ENCODE assay signal across 8 mouse cellular contexts in genomic region chr17:84877864-84878224, GRCm38 (mm10).
DNase-seq lines count a peak whose midpoint lies in the region; ATAC-seq and TF ChIP-seq lines count a peak whose summit lies in the region.

No protein-coding gene starts in this region.

- no peaks in the 10 kb centered on the region for H3K27me3 ChIP-seq in ES-Bruce4 (ENCODE audit: control insufficient read depth, insufficient read depth, low read length, poor library complexity, severe bottlenecking)
- H3K27me3 ChIP-seq in forebrain, embryonic 10.5 days (ENCODE audit: poor library complexity, severe bottlenecking) = no peaks in the 10 kb centered on the region
- no peaks in the 10 kb centered on the region for H3K27me3 ChIP-seq in heart, embryonic 16.5 days (ENCODE audit: control insufficient read depth, insufficient read depth, low read length)
- H3K27me3 ChIP-seq in liver, postnatal 0 days (ENCODE audit: insufficient read depth, low read length) = no peaks in the 10 kb centered on the region
- no peaks in the 10 kb centered on the region for H3K27me3 ChIP-seq in neural tube, embryonic 14.5 days (ENCODE audit: control insufficient read depth, insufficient read depth, low read length)

- H3K9ac ChIP-seq in ES-Bruce4 (ENCODE audit: low read depth, poor library complexity, severe bottlenecking) = 0 out of 2 replicates have a peak overlapping the region, but pooled peaks have one; percentile 51
- peak overlapping the region; percentile 56; the same call in 1 of the 2 replicates for H3K9ac ChIP-seq in heart, embryonic 16.5 days (ENCODE audit: low read length)
- H3K9ac ChIP-seq in liver, postnatal 0 days (replicated peaks) = peak overlapping the region; percentile 9
- H3K9ac ChIP-seq in neural tube, embryonic 14.5 days (replicated peaks; ENCODE audit: low read depth, low read length) = no peak overlapping the region

- DNase-seq in c-Kit-positive CD71-negative TER-119-negative erythroid progenitor cells, embryonic 14.5 days (ENCODE audit: low read depth) = peak; percentile 66
- peak; percentile 70 for DNase-seq in forebrain, embryonic 10.5 days (ENCODE audit: extremely low spot score, low spot score)
- peak; percentile 75 to 76 for DNase-seq in kidney, postnatal 25 days
- DNase-seq in liver, postnatal 0 days = peak; percentile 86
- DNase-seq in testis, postnatal 14 days (ENCODE audit: low spot score) = peak; percentile 22

- peak; percentile 32; the same call in 1 of the 2 replicates for ATAC-seq in heart, embryonic 16.5 days (replicated peaks; ENCODE audit: extremely low read depth, insufficient read depth, low FRiP score)
- peak; percentile 32 for ATAC-seq in liver, postnatal 0 days
- peak; percentile 51 for ATAC-seq in neural tube, embryonic 14.5 days (ENCODE audit: low read depth)

- H3K4me2 ChIP-seq in heart, embryonic 16.5 days (ENCODE audit: low read depth, low read length) = peak overlapping the region; percentile 63
- peak overlapping the region; percentile 65 for H3K4me2 ChIP-seq in liver, postnatal 0 days (ENCODE audit: low read depth, low read length)
- H3K4me2 ChIP-seq in neural tube, embryonic 14.5 days (ENCODE audit: low read depth, low read length) = peak overlapping the region; percentile 21; the same call in 1 of the 2 replicates

- H3K4me1 ChIP-seq in ES-Bruce4 (ENCODE audit: control insufficient read depth, insufficient read depth, low read length) = peaks cover 4% of the 10 kb centered on the region
- H3K4me1 ChIP-seq in forebrain, embryonic 10.5 days = 0 out of 2 replicates have a peak, but pooled peaks cover 6% of the 10 kb centered on the region
- peaks cover 4% of the 10 kb centered on the region for H3K4me1 ChIP-seq in heart, embryonic 16.5 days (ENCODE audit: control insufficient read depth, insufficient read depth, low read length)
- H3K4me1 ChIP-seq in liver, postnatal 0 days (ENCODE audit: insufficient read depth) = peaks cover 20% of the 10 kb centered on the region
- no peaks in the 10 kb centered on the region for H3K4me1 ChIP-seq in neural tube, embryonic 14.5 days (ENCODE audit: control insufficient read depth, insufficient read depth, low read length)

- TF ChIP-seq EP300 in ES-Bruce4 (IDR thresholded peaks at IDR 0.05; ENCODE audit: insufficient read depth, low read depth, low read length) = no peak
- TF ChIP-seq EP300 in liver, postnatal 0 days (IDR thresholded peaks at IDR 0.05; ENCODE audit: low read depth) = 0 out of 2 replicates have a peak, but pooled peaks have one; percentile 65

- TF ChIP-seq CTCF in ES-Bruce4 (IDR thresholded peaks at IDR 0.05; ENCODE audit: low read depth, low read length) = peak; percentile 84
- peak; percentile 97 for TF ChIP-seq CTCF in liver, postnatal 0 days (IDR thresholded peaks at IDR 0.05; ENCODE audit: low read depth)

- peaks cover 11% of the 10 kb centered on the region for H3K9me3 ChIP-seq in ES-Bruce4 (replicated peaks; ENCODE audit: control insufficient read depth, insufficient read depth, low read length, poor library complexity, severe bottlenecking)
- no peaks in the 10 kb centered on the region for H3K9me3 ChIP-seq in forebrain, embryonic 10.5 days
- H3K9me3 ChIP-seq in heart, embryonic 16.5 days (replicated peaks; ENCODE audit: control insufficient read depth, low read length) = no peaks in the 10 kb centered on the region
- no peaks in the 10 kb centered on the region for H3K9me3 ChIP-seq in liver, postnatal 0 days (ENCODE audit: low read length)
- H3K9me3 ChIP-seq in neural tube, embryonic 14.5 days (ENCODE audit: control insufficient read depth, low read length) = no peaks in the 10 kb centered on the region

- no peak for TF ChIP-seq POLR2A in ES-Bruce4 (IDR thresholded peaks at IDR 0.05; ENCODE audit: insufficient read depth, low read length)

- H3K27ac ChIP-seq in ES-Bruce4 (ENCODE audit: insufficient read depth, low read length) = no peak overlapping the region
- H3K27ac ChIP-seq in forebrain, embryonic 10.5 days = peak overlapping the region; percentile 48; the same call in 1 of the 2 replicates
- no peak overlapping the region for H3K27ac ChIP-seq in heart, embryonic 16.5 days (ENCODE audit: low read length)
- peak overlapping the region; percentile 86 for H3K27ac ChIP-seq in liver, postnatal 0 days (ENCODE audit: low read depth)
- no peak overlapping the region for H3K27ac ChIP-seq in neural tube, embryonic 14.5 days (ENCODE audit: low read depth, low read length)

- 20% methylated on average over 10 of the region's 10 CpGs for WGBS in forebrain, embryonic 10.5 days
- 12% methylated on average over 10 of the region's 10 CpGs for WGBS in heart, embryonic 16.5 days
- WGBS in liver, postnatal 0 days (ENCODE audit: insufficient replicate concordance) = 10% methylated on average over 10 of the region's 10 CpGs
- 20% methylated on average over 10 of the region's 10 CpGs for WGBS in neural tube, embryonic 14.5 days

- H3K36me3 ChIP-seq in ES-Bruce4 (ENCODE audit: control insufficient read depth, insufficient read depth, low read length, poor library complexity, severe bottlenecking) = no peaks in the 10 kb centered on the region
- no peaks in the 10 kb centered on the region for H3K36me3 ChIP-seq in forebrain, embryonic 10.5 days (replicated peaks)
- no peaks in the 10 kb centered on the region for H3K36me3 ChIP-seq in heart, embryonic 16.5 days (ENCODE audit: control insufficient read depth, insufficient read depth)
- no peaks in the 10 kb centered on the region for H3K36me3 ChIP-seq in liver, postnatal 0 days (replicated peaks; ENCODE audit: insufficient read depth, low read length)
- no peaks in the 10 kb centered on the region for H3K36me3 ChIP-seq in neural tube, embryonic 14.5 days (ENCODE audit: control insufficient read depth, insufficient read depth, low read length)

- no peak overlapping the region for H3K4me3 ChIP-seq in ES-Bruce4 (ENCODE audit: low read depth, low read length)
- 0 out of 2 replicates have a peak overlapping the region, but pooled peaks have one; percentile 15 for H3K4me3 ChIP-seq in forebrain, embryonic 10.5 days
- peak overlapping the region; percentile 50 for H3K4me3 ChIP-seq in heart, embryonic 16.5 days (ENCODE audit: low read length)
- H3K4me3 ChIP-seq in liver, postnatal 0 days (ENCODE audit: low read depth, low read length) = peak overlapping the region; percentile 33
- no peak overlapping the region for H3K4me3 ChIP-seq in neural tube, embryonic 14.5 days (ENCODE audit: low read depth, low read length)

Comparison
In these comparisons a context has a peak if more than half of its experiments do, and no peak if none do; other contexts are left out.
1. H3K27ac ChIP-seq: peak in forebrain, embryonic 10.5 days (single experiment) and liver, postnatal 0 days (single experiment); none in ES-Bruce4 (single experiment), heart, embryonic 16.5 days (single experiment) and neural tube, embryonic 14.5 days (single experiment).
2. H3K4me3 ChIP-seq: peak in forebrain, embryonic 10.5 days (single experiment), heart, embryonic 16.5 days (single experiment) and liver, postnatal 0 days (single experiment); none in ES-Bruce4 (single experiment) and neural tube, embryonic 14.5 days (single experiment).
3. DNase-seq: peak in every context shown above with its lines; median percentile 86 in liver, postnatal 0 days; 76 in kidney, postnatal 25 days; 70 in forebrain, embryonic 10.5 days; 66 in c-Kit-positive CD71-negative TER-119-negative erythroid progenitor cells, embryonic 14.5 days; 22 in testis, postnatal 14 days.
4. Peak in every context shown above with its lines, with median percentiles within 50 percentile points of each other: ATAC-seq and H3K4me2 ChIP-seq.